Mouse (Mus musculus) embryonic facial prominence, embryonic 12.5 days (tissue): ENCODE data around the gene Sap30l. TPM values are rescaled to one million over a fixed set of nuclear protein-coding genes. Genes with fewer than 3 reads are reported as not detected.

ENCODE experiments used
- ATAC-seq: fragments of 200-750 bp; cut with Nextera tagmentation; 2 replicates; pipeline ENCODE4 v1.8.0; 2017; ENCODE audit not compliant: insufficient number of reproducible peaks, insufficient read depth, low FRiP score, low TSS enrichment
- H3K27ac ChIP-seq: fragments of 300-500 bp; sonication (generic); 2 replicates; pipeline ENCODE4 v1.5.1; 2016; ENCODE audit warnings: mild to moderate bottlenecking
- H3K27me3 ChIP-seq: fragments of 300-500 bp; sonication (generic); 2 replicates; pipeline ENCODE4 v1.6.1; 2016; ENCODE audit warnings: mild to moderate bottlenecking, moderate library complexity
- H3K36me3 ChIP-seq: fragments of 300-500 bp; sonication (generic); 2 replicates; pipeline ENCODE4 v1.6.1; 2016; ENCODE audit warnings: mild to moderate bottlenecking
- H3K4me1 ChIP-seq: fragments of 300-500 bp; sonication (generic); 2 replicates; pipeline ENCODE4 v1.6.1; 2016
- H3K4me2 ChIP-seq: fragments of 300-500 bp; sonication (generic); replicated peaks from 2 replicates; pipeline ENCODE4 v1.6.1; 2016; ENCODE audit warnings: mild to moderate bottlenecking, moderate library complexity
- H3K4me3 ChIP-seq: fragments of 300-500 bp; sonication (generic); 2 replicates; pipeline ENCODE4 v1.5.1; 2016; ENCODE audit warnings: mild to moderate bottlenecking
- H3K9ac ChIP-seq: fragments of 300-500 bp; sonication (generic); 2 replicates; pipeline ENCODE4 v1.6.1; 2016; ENCODE audit warnings: mild to moderate bottlenecking, moderate library complexity
- H3K9me3 ChIP-seq: fragments of 300-500 bp; sonication (generic); 2 replicates; pipeline ENCODE4 v1.6.1; 2016; ENCODE audit warnings: mild to moderate bottlenecking, moderate library complexity
- WGBS: fragments of 180-500 bp; shearing (Covaris S2); methylation state at CpG from one replicate; pipeline ENCODE4 v1.1.7; 2016; 5-methylcytosine and 5-hydroxymethylcytosine counted together
- polyA plus RNA-seq: library from polyadenylated mRNA; unstranded; fragments of >200 nt; fragmentation: Nextera tagmentation; extraction: Ambion mirVana; gene quantifications from 2 replicates; pipeline ENCODE4 v1.2.1, GENCODE M21; 2016

The Sap30l gene
- polyA plus RNA-seq, 1 experiment from 2014 or later = 22.8 TPM

- H3K4me3 ChIP-seq = no peak overlapping the region
- no peaks in the 10 kb centered on the region for H3K9me3 ChIP-seq
- H3K4me2 ChIP-seq = no peak overlapping the region
- H3K4me1 ChIP-seq = no peaks in the 10 kb centered on the region
- H3K27ac ChIP-seq = no peak overlapping the region
- H3K9ac ChIP-seq = no peak overlapping the region
- no peak for ATAC-seq
- H3K27me3 ChIP-seq = peaks cover 18% of the 10 kb centered on the region
- no peaks in the 10 kb centered on the region for H3K36me3 ChIP-seq
- WGBS = 73% methylated on average over 7 of the region's 7 CpGs
These were observed 46.0 kb downstream of the Sap30l start for GRCm38 (mm10) chr11:57847396-57847795.

GRCm38 (mm10) chr11:57850298-57850697 lies 48.9 kb downstream of the Sap30l start:
- peaks cover 13% of the 10 kb centered on the region for H3K27me3 ChIP-seq
- no peak overlapping the region for H3K4me2 ChIP-seq
- no peaks in the 10 kb centered on the region for H3K36me3 ChIP-seq
- ATAC-seq = no peak
- no peak overlapping the region for H3K27ac ChIP-seq
- no peaks in the 10 kb centered on the region for H3K9me3 ChIP-seq
- 55% methylated on average over 7 of the region's 7 CpGs for WGBS
- H3K9ac ChIP-seq = no peak overlapping the region
- H3K4me1 ChIP-seq = peaks cover 8% of the 10 kb centered on the region
- H3K4me3 ChIP-seq = no peak overlapping the region

- H3K4me1 ChIP-seq = peaks cover 8% of the 10 kb centered on the region
- H3K4me3 ChIP-seq = no peak overlapping the region
- H3K27me3 ChIP-seq = peaks cover 10% of the 10 kb centered on the region
- H3K4me2 ChIP-seq = no peak overlapping the region
- H3K36me3 ChIP-seq = no peaks in the 10 kb centered on the region
- no peak for ATAC-seq
- H3K9ac ChIP-seq = no peak overlapping the region
- WGBS = 38% methylated on average over 3 of the region's 3 CpGs
- H3K27ac ChIP-seq = no peak overlapping the region
- H3K9me3 ChIP-seq = no peaks in the 10 kb centered on the region
These were observed 49.5 kb downstream of the Sap30l start for GRCm38 (mm10) chr11:57850931-57851330.

GRCm38 (mm10) chr11:57853571-57853970 lies 52.1 kb downstream of the Sap30l start:
- no peaks in the 10 kb centered on the region for H3K36me3 ChIP-seq
- H3K4me3 ChIP-seq = no peak overlapping the region

GRCm38 (mm10) chr11:57857709-57858108 lies 56.3 kb downstream of the Sap30l start:
- Histone ChIP-seq H3K4me1 (peaks cover 8% of the 10 kb centered on the region), H3K36me3 (no peaks in the 10 kb centered on the region), H3K4me2 (no peak overlapping the region), H3K27ac (no peak overlapping the region), H3K4me3 (no peak overlapping the region), H3K9ac (no peak overlapping the region), H3K9me3 (no peaks in the 10 kb centered on the region), H3K27me3 (no peaks in the 10 kb centered on the region)
- ATAC-seq = no peak
- 49% methylated on average over 4 of the region's 4 CpGs for WGBS

More at GRCm38 (mm10) chr11:57853571-57853970, 52.1 kb downstream of the Sap30l start:
- Histone ChIP-seq H3K27me3 (peaks cover 10% of the 10 kb centered on the region), H3K4me2 (no peak overlapping the region), H3K9ac (no peak overlapping the region), H3K9me3 (no peaks in the 10 kb centered on the region), H3K27ac (peak overlapping the region; percentile 61; the same call in 1 of the 2 replicates), H3K4me1 (peaks cover 8% of the 10 kb centered on the region)
- WGBS = 28% methylated on average over 6 of the region's 6 CpGs
- peak; percentile 49; the same call in 1 of the 2 replicates for ATAC-seq

Other genes starting within 250 kb of the Sap30l start
- gene Galnt10, start 156.2 kb upstream of the Sap30l start, polyA plus RNA-seq = 34.3 and 36.2 TPM in 2 replicates
- 1.9 and 5.4 TPM in 2 replicates for gene Hand1, start 31.2 kb downstream of the Sap30l start, polyA plus RNA-seq
- gene Larp1, start 207.4 kb downstream of the Sap30l start, polyA plus RNA-seq = 17.5 and 23.7 TPM in 2 replicates